Mouse (Mus musculus): ENCODE data around the gene Tigar. TPM values are rescaled to one million over a fixed set of nuclear protein-coding genes. Genes with fewer than 3 reads are reported as not detected.
A peak's percentile ranks its signal among the peaks of the same experiment; 100 is the strongest.

The Tigar gene
- polyA plus RNA-seq, 1 experiment = 6.6 TPM

GRCm38 (mm10) chr6:127107413-127107812 lies 1.9 kb downstream of the Tigar start:
- no peak for TF ChIP-seq POLR2A (IDR thresholded peaks at IDR 0.05; ENCODE audit: borderline replicate concordance, control insufficient read depth, low read depth, low read length)
- H3K4me3 ChIP-seq (replicated peaks; ENCODE audit: control insufficient read depth, low read depth, low read length) = no peak overlapping the region

GRCm38 (mm10) chr6:127106726-127107125 lies 2.6 kb downstream of the Tigar start:
- 75% methylated on average over 5 of the region's 5 CpGs for WGBS
- Histone ChIP-seq H3K4me1 (ENCODE audit: control insufficient read depth, insufficient read depth, low read length) (peaks cover 2% of the 10 kb centered on the region; the same call in 1 of the 2 replicates), H3K27ac (ENCODE audit: control insufficient read depth, insufficient read depth, low read depth, low read length, poor library complexity) (no peak overlapping the region), H3K4me3 (replicated peaks; ENCODE audit: control insufficient read depth, low read depth, low read length) (no peak overlapping the region)
- TF ChIP-seq CTCF (IDR thresholded peaks at IDR 0.05; ENCODE audit: control insufficient read depth, insufficient read depth, low read length) = no peak
- TF ChIP-seq POLR2A (IDR thresholded peaks at IDR 0.05; ENCODE audit: borderline replicate concordance, control insufficient read depth, low read depth, low read length) = no peak

More at GRCm38 (mm10) chr6:127107413-127107812, 1.9 kb downstream of the Tigar start:
- Histone ChIP-seq H3K4me1 (ENCODE audit: control insufficient read depth, insufficient read depth, low read length) (peaks cover 2% of the 10 kb centered on the region; the same call in 1 of the 2 replicates), H3K27ac (ENCODE audit: control insufficient read depth, insufficient read depth, low read depth, low read length, poor library complexity) (no peak overlapping the region)

- no peak for TF ChIP-seq POLR2A (IDR thresholded peaks at IDR 0.05; ENCODE audit: borderline replicate concordance, control insufficient read depth, low read depth, low read length)
- TF ChIP-seq CTCF (IDR thresholded peaks at IDR 0.05; ENCODE audit: control insufficient read depth, insufficient read depth, low read length) = no peak
- WGBS = 89% methylated on average over 5 of the region's 5 CpGs
- Histone ChIP-seq H3K27ac (ENCODE audit: control insufficient read depth, insufficient read depth, low read depth, low read length, poor library complexity) (no peak overlapping the region), H3K4me3 (replicated peaks; ENCODE audit: control insufficient read depth, low read depth, low read length) (no peak overlapping the region), H3K4me1 (ENCODE audit: control insufficient read depth, insufficient read depth, low read length) (peaks cover 2% of the 10 kb centered on the region; the same call in 1 of the 2 replicates)
Observed at GRCm38 (mm10) chr6:127106189-127106588, 3.2 kb downstream of the Tigar start.

- no peak overlapping the region for H3K27ac ChIP-seq (ENCODE audit: control insufficient read depth, insufficient read depth, low read depth, low read length, poor library complexity)
- WGBS = 66% methylated on average over 6 of the region's 6 CpGs
- TF ChIP-seq CTCF (IDR thresholded peaks at IDR 0.05; ENCODE audit: control insufficient read depth, insufficient read depth, low read length) (peak; percentile 60), POLR2A (IDR thresholded peaks at IDR 0.05; ENCODE audit: borderline replicate concordance, control insufficient read depth, low read depth, low read length) (no peak)
- no peak overlapping the region for H3K4me3 ChIP-seq (replicated peaks; ENCODE audit: control insufficient read depth, low read depth, low read length)
- H3K4me1 ChIP-seq (ENCODE audit: control insufficient read depth, insufficient read depth, low read length) = peaks cover 2% of the 10 kb centered on the region; the same call in 1 of the 2 replicates
Observed at GRCm38 (mm10) chr6:127105107-127105506, 4.2 kb downstream of the Tigar start.

GRCm38 (mm10) chr6:127104396-127105029 lies 4.8 kb downstream of the Tigar start:
- 84% methylated on average over 7 of the region's 7 CpGs for WGBS
- TF ChIP-seq POLR2A (IDR thresholded peaks at IDR 0.05; ENCODE audit: borderline replicate concordance, control insufficient read depth, low read depth, low read length) (no peak), CTCF (IDR thresholded peaks at IDR 0.05; ENCODE audit: control insufficient read depth, insufficient read depth, low read length) (no peak)

GRCm38 (mm10) chr6:127103506-127104275 lies 5.7 kb downstream of the Tigar start:
- TF ChIP-seq CTCF (IDR thresholded peaks at IDR 0.05; ENCODE audit: control insufficient read depth, insufficient read depth, low read length) (no peak), POLR2A (IDR thresholded peaks at IDR 0.05; ENCODE audit: borderline replicate concordance, control insufficient read depth, low read depth, low read length) (no peak)
- Histone ChIP-seq H3K4me1 (ENCODE audit: control insufficient read depth, insufficient read depth, low read length) (no peaks in the 10 kb centered on the region), H3K27ac (ENCODE audit: control insufficient read depth, insufficient read depth, low read depth, low read length, poor library complexity) (no peak overlapping the region), H3K4me3 (replicated peaks; ENCODE audit: control insufficient read depth, low read depth, low read length) (no peak overlapping the region)
- 86% methylated on average over 6 of the region's 6 CpGs for WGBS

More at GRCm38 (mm10) chr6:127104396-127105029, 4.8 kb downstream of the Tigar start:
- no peak overlapping the region for H3K4me3 ChIP-seq (replicated peaks; ENCODE audit: control insufficient read depth, low read depth, low read length)
- H3K27ac ChIP-seq (ENCODE audit: control insufficient read depth, insufficient read depth, low read depth, low read length, poor library complexity) = no peak overlapping the region
- H3K4me1 ChIP-seq (ENCODE audit: control insufficient read depth, insufficient read depth, low read length) = no peaks in the 10 kb centered on the region

- Histone ChIP-seq H3K27ac (ENCODE audit: control insufficient read depth, insufficient read depth, low read depth, low read length, poor library complexity) (no peak overlapping the region), H3K4me1 (ENCODE audit: control insufficient read depth, insufficient read depth, low read length) (no peaks in the 10 kb centered on the region), H3K4me3 (replicated peaks; ENCODE audit: control insufficient read depth, low read depth, low read length) (no peak overlapping the region)
- WGBS = 71% methylated on average over 7 of the region's 7 CpGs
- TF ChIP-seq POLR2A (IDR thresholded peaks at IDR 0.05; ENCODE audit: borderline replicate concordance, control insufficient read depth, low read depth, low read length) (no peak), CTCF (IDR thresholded peaks at IDR 0.05; ENCODE audit: control insufficient read depth, insufficient read depth, low read length) (peak; percentile 26; the same call in 1 of the 2 replicates)
Observed at GRCm38 (mm10) chr6:127094565-127094964, 14.8 kb downstream of the Tigar start.

- Histone ChIP-seq H3K27ac (ENCODE audit: control insufficient read depth, insufficient read depth, low read depth, low read length, poor library complexity) (no peak overlapping the region), H3K4me1 (ENCODE audit: control insufficient read depth, insufficient read depth, low read length) (no peaks in the 10 kb centered on the region), H3K4me3 (replicated peaks; ENCODE audit: control insufficient read depth, low read depth, low read length) (no peak overlapping the region)
- WGBS = 65% methylated on average over 4 of the region's 4 CpGs
- TF ChIP-seq POLR2A (IDR thresholded peaks at IDR 0.05; ENCODE audit: borderline replicate concordance, control insufficient read depth, low read depth, low read length) = no peak
- TF ChIP-seq CTCF (IDR thresholded peaks at IDR 0.05; ENCODE audit: control insufficient read depth, insufficient read depth, low read length) = no peak
Observed at GRCm38 (mm10) chr6:127086739-127087138, 22.6 kb downstream of the Tigar start.
